Mouse (Mus musculus) midbrain, postnatal 0 days (tissue): Measurements from ENCODE around the gene Ly6g5b. TPM values are rescaled to one million over a fixed set of nuclear protein-coding genes. Genes with fewer than 3 reads are reported as not detected.

ENCODE experiments used
- ATAC-seq: fragments of 200-750 bp; cut with Nextera tagmentation; 2 replicates; pipeline ENCODE4 v1.8.0; 2017; ENCODE audit warnings: moderate number of reproducible peaks, mild to moderate bottlenecking, moderate TSS enrichment, moderate library complexity; ENCODE audit not compliant: low FRiP score
- DNase-seq: peaks from one replicate; pipeline ENCODE4 v3.0.0-alpha.2; 2015; ENCODE audit warnings: low spot score
- H3K27ac ChIP-seq: fragments of 300-500 bp; sonication (generic); 2 replicates; pipeline ENCODE4 v1.5.1; 2014; ENCODE audit warnings: low read depth, mild to moderate bottlenecking, low read length, mixed read lengths
- H3K27me3 ChIP-seq: fragments of 300-500 bp; sonication (generic); 2 replicates; pipeline ENCODE4 v1.6.1; 2014; ENCODE audit warnings: low read length, control low read depth, mixed read lengths; ENCODE audit not compliant: insufficient read depth
- H3K36me3 ChIP-seq: fragments of 300-500 bp; sonication (generic); 2 replicates; pipeline ENCODE4 v1.6.1; 2014; ENCODE audit warnings: low read length, control low read depth, mixed read lengths; ENCODE audit not compliant: insufficient read depth
- H3K4me1 ChIP-seq: fragments of 300-500 bp; sonication (generic); 2 replicates; pipeline ENCODE4 v1.6.1; 2014; ENCODE audit warnings: mild to moderate bottlenecking, control low read depth, antibody characterized with exemption, low read length, mixed read lengths; ENCODE audit not compliant: insufficient read depth
- H3K4me2 ChIP-seq: fragments of 300-500 bp; sonication (generic); 2 replicates; pipeline ENCODE4 v1.6.1; 2014; ENCODE audit warnings: low read depth, mild to moderate bottlenecking, low read length, mixed read lengths; ENCODE audit not compliant: poor library complexity, severe bottlenecking
- H3K4me3 ChIP-seq: fragments of 300-500 bp; sonication (generic); 2 replicates; pipeline ENCODE4 v1.5.1; 2014; ENCODE audit warnings: low read depth, mild to moderate bottlenecking, low read length, moderate library complexity
- H3K9ac ChIP-seq: fragments of 300-500 bp; sonication (generic); replicated peaks from 2 replicates; pipeline ENCODE4 v1.6.1; 2014; ENCODE audit warnings: mild to moderate bottlenecking, low read length, moderate library complexity, mixed read lengths; ENCODE audit not compliant: poor library complexity, severe bottlenecking
- H3K9me3 ChIP-seq: fragments of 300-500 bp; sonication (generic); 2 replicates; pipeline ENCODE4 v1.6.1; 2016; ENCODE audit warnings: low read length, control low read depth
- CTCF ChIP-seq: IDR thresholded peaks from 2 replicates; pipeline ENCODE4 v1.5.1; 2016; ENCODE audit warnings: antibody characterized with exemption, mild to moderate bottlenecking
- WGBS: fragments of 180-500 bp; shearing (Covaris S2); extraction: QIAGEN DNeasy Blood & Tissue Kit; methylation state at CpG from one replicate; pipeline ENCODE4 v1.1.7; 2014; 5-methylcytosine and 5-hydroxymethylcytosine counted together
- polyA plus RNA-seq: library from polyadenylated mRNA; unstranded; fragments of >200 nt; fragmentation: Nextera tagmentation; extraction: Ambion mirVana; gene quantifications from 2 replicates; pipeline ENCODE4 v1.2.1, GENCODE M21; 2015
- total RNA-seq: library from RNA; depleted of rRNA; stranded (reverse); fragments of >200 nt; gene quantifications from 2 replicates; pipeline ENCODE4 v1.2.3, GENCODE M21; 2014

Gene Ly6g5b
- total and polyA plus RNA-seq, 2 experiments from 2014 or later, result 0.99 to 1.8 TPM

- no peak overlapping the region for H3K4me3 ChIP-seq
- no peak overlapping the region for H3K9ac ChIP-seq
- DNase-seq (peak; percentile 72), ATAC-seq (peak; percentile 14; the same call in 1 of the 2 replicates)
- H3K9me3 ChIP-seq, result no peaks in the 10 kb centered on the region
- WGBS, result 21% methylated on average over 13 of the region's 13 CpGs
- TF ChIP-seq CTCF, result peak; percentile 70
- peaks cover 28% of the 10 kb centered on the region for H3K36me3 ChIP-seq
- H3K27me3 ChIP-seq, result no peaks in the 10 kb centered on the region
- H3K27ac ChIP-seq, result no peak overlapping the region
- H3K4me2 ChIP-seq, result peak overlapping the region; percentile 26; the same call in 1 of the 2 replicates
- no peaks in the 10 kb centered on the region for H3K4me1 ChIP-seq
These were observed 9.4 kb downstream of the Ly6g5b start for GRCm38 (mm10) chr17:35105740-35106389.

- H3K4me1 ChIP-seq, result no peaks in the 10 kb centered on the region
- H3K9ac ChIP-seq, result no peak overlapping the region
- no peak for TF ChIP-seq CTCF
- DNase-seq (no peak), ATAC-seq (no peak)
- no peak overlapping the region for H3K4me2 ChIP-seq
- peaks cover 38% of the 10 kb centered on the region for H3K36me3 ChIP-seq
- WGBS, result 79% methylated on average over 6 of the region's 6 CpGs
- H3K27ac ChIP-seq, result no peak overlapping the region
- H3K9me3 ChIP-seq, result no peaks in the 10 kb centered on the region
- no peak overlapping the region for H3K4me3 ChIP-seq
- no peaks in the 10 kb centered on the region for H3K27me3 ChIP-seq
These were observed 10.5 kb downstream of the Ly6g5b start for GRCm38 (mm10) chr17:35104754-35105153.

GRCm38 (mm10) chr17:35104079-35104478, 11.1 kb downstream of the Ly6g5b start:
- H3K9ac ChIP-seq, result no peak overlapping the region
- no peak overlapping the region for H3K4me3 ChIP-seq
- DNase-seq, result no peak
- no peak for ATAC-seq
- no peak for TF ChIP-seq CTCF
- no peak overlapping the region for H3K27ac ChIP-seq
- H3K36me3 ChIP-seq, result peaks cover 45% of the 10 kb centered on the region
- H3K4me1 ChIP-seq, result no peaks in the 10 kb centered on the region
- 95% methylated on average over 7 of the region's 7 CpGs for WGBS
- H3K27me3 ChIP-seq, result no peaks in the 10 kb centered on the region
- H3K9me3 ChIP-seq, result no peaks in the 10 kb centered on the region
- H3K4me2 ChIP-seq, result no peak overlapping the region

GRCm38 (mm10) chr17:35103221-35103690, 12.0 kb downstream of the Ly6g5b start:
- no peak overlapping the region for H3K4me2 ChIP-seq
- DNase-seq (no peak), ATAC-seq (no peak)
- no peaks in the 10 kb centered on the region for H3K9me3 ChIP-seq
- 71% methylated on average over 6 of the region's 6 CpGs for WGBS
- H3K27ac ChIP-seq, result no peak overlapping the region
- no peak overlapping the region for H3K9ac ChIP-seq
- TF ChIP-seq CTCF, result no peak
- no peaks in the 10 kb centered on the region for H3K27me3 ChIP-seq
- no peaks in the 10 kb centered on the region for H3K4me1 ChIP-seq
- H3K4me3 ChIP-seq, result no peak overlapping the region
- H3K36me3 ChIP-seq, result peaks cover 51% of the 10 kb centered on the region

GRCm38 (mm10) chr17:35102299-35102698, 12.9 kb downstream of the Ly6g5b start:
- Histone ChIP-seq H3K36me3 (peaks cover 57% of the 10 kb centered on the region), H3K4me2 (no peak overlapping the region)
- no peak for DNase-seq

GRCm38 (mm10) chr17:35101161-35101560, 14.1 kb downstream of the Ly6g5b start:
- 92% methylated on average over 11 of the region's 11 CpGs for WGBS
- no peak overlapping the region for H3K4me2 ChIP-seq
- no peaks in the 10 kb centered on the region for H3K4me1 ChIP-seq
- no peak overlapping the region for H3K4me3 ChIP-seq
- H3K36me3 ChIP-seq, result peaks cover 68% of the 10 kb centered on the region
- no peaks in the 10 kb centered on the region for H3K9me3 ChIP-seq
- DNase-seq, result no peak
- H3K9ac ChIP-seq, result no peak overlapping the region
- no peak for TF ChIP-seq CTCF
- no peaks in the 10 kb centered on the region for H3K27me3 ChIP-seq
- H3K27ac ChIP-seq, result no peak overlapping the region
- ATAC-seq, result no peak

More at GRCm38 (mm10) chr17:35102299-35102698, 12.9 kb downstream of the Ly6g5b start:
- H3K27ac ChIP-seq, result no peak overlapping the region
- no peak for TF ChIP-seq CTCF
- no peak overlapping the region for H3K9ac ChIP-seq
- no peak for ATAC-seq
- H3K9me3 ChIP-seq, result no peaks in the 10 kb centered on the region
- no peaks in the 10 kb centered on the region for H3K4me1 ChIP-seq
- H3K27me3 ChIP-seq, result no peaks in the 10 kb centered on the region
- no peak overlapping the region for H3K4me3 ChIP-seq
- WGBS, result 82% methylated on average over 6 of the region's 8 CpGs
